Mouse (Mus musculus) retina, embryonic 14.5 days (tissue): ENCODE measurements around the gene Gpr107.
"Not testable (repeated sequence)": the region's sequence is repeated elsewhere in the genome, so short reads cannot be mapped to it uniquely, and the experiment has no call there.

Experiments
- DNase-seq: peaks from one replicate; pipeline ENCODE4 v3.0.0-alpha.2; 2015; ENCODE audit warnings: low spot score

Gpr107 gene

GRCm38 (mm10) chr2:31160147-31160920, 8.2 kb downstream of the Gpr107 start:
- DNase-seq, result no peak

DNA sequence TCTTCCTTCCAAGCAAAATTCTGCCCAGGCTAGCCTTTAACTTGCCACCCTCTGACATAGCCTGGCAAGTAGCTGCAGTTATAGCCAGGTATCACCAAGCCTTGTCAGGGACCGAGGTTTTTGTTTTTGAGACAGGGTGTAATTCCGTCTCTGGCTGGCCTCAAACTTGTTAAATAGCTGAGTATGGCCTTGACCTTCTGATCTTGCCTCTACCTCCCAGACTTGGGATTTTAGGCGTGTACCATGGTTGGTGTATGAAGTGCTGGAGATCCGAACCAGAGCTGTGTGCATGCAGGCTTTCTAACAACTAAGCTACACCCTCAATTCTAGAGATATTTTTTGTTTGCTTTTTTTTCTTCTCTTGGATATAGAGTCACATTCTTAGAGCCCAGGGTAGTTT, 9.5 kb downstream of the Gpr107 start:
- no peak for DNase-seq

DNA sequence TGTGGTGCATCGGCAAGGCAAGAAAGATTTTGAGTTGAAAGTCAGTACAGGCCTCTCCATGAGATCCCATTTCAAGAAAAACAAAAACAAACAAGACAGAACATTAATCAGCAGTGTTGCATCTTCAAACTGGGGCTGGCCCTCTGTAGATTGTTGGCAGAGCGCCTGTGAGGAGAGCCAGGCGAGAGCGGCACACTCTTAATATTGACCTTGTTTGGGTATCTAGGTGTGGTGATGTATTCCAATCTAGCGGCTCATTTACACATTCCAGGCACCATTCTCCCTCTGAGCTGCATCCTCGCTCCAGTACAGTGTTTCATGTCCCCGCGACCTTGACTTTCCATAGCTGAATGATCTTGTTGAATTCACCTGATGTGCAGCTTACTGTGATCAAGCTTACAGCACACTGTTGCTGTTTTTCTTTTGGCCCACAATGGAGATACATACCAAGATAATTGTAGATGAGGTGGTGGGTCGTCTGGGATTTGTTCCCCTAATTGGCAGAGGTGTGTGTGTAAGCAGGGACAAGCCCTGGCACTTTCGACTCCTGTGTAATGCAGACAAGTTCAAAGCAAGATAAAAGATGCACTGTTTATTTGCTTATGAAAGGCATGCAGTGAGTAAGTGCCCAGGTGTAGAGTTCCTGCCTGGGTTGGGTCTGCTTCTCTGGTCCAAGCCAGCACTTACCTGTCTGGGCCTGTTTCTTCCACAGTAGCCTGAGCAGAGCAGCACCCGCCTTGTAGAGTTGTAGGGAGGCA, 11.4 kb downstream of the Gpr107 start:
- no peak for DNase-seq

DNA sequence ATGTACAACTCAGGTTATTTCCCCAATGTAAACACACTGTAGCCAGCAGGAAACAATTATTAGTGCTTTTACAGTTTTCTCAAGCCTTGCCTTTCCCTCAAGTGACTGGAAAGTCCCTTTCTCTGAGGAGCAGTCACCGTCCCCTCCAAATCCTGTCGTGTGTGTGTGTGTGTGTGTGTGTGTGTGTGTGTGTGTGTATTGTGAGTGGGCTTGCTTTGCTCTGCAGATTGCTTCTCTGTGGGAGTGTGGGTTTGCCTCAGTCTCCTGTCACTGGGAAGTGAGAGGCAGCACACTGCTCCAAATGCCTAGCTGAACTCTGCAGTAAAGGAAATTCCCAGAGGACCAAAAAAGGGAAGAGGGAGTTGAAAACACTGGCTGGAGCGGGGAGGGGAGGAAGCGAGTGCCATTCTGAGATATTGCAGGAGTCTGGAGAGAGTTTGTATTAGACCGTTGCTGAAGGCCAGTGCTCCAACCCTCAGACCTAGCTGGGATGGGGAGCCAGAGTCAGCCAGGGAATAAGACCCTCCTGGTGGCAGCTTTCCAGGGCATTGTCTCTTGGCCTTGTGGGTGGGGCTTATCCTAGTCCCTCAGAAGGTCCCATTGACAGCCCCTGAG, 12.8 kb downstream of the Gpr107 start:
- DNase-seq, result no peak

- DNase-seq, result no peak
Observed at GRCm38 (mm10) chr2:31165529-31165928, 13.4 kb downstream of the Gpr107 start.

DNA sequence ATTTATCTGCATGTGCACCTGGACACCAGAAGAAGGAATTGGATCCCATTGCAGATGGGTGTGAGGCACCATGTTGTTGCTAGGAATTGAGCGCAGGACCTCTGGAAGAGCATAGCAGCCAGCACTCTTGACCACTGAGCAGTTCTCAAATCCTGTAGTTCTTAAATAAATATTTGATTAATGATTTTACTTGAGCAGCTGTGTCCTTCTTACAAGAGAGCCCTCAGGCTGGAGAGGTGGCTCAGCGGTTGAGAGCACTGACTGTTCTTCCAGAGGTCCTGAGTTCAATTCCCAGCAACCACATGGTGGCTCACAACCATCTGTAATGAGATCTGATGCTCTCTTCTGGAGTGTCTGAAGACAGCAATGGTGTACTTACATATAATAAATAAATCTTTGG, 15.5 kb downstream of the Gpr107 start:
- not testable (repeated sequence) for DNase-seq

DNA sequence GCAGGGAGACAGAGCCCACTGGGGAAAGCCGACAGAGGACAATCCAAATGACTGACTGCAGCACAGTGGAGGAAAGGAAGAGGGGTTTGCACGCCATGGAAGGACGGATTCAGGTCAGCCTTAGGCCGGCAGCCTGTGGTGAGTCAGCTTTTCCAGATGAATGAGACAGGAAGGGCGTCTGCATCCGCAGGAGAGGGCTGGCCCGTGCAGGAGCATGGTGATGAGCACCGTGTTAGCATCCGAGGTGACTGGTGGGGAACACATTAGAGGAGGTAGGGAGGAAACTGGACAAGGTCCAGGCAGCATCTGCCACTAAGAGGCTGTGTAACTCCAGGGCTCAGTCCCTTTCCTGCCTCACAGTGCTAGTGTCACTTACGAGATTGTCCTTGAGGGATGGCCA, 16.9 kb downstream of the Gpr107 start:
- no peak for DNase-seq

DNA sequence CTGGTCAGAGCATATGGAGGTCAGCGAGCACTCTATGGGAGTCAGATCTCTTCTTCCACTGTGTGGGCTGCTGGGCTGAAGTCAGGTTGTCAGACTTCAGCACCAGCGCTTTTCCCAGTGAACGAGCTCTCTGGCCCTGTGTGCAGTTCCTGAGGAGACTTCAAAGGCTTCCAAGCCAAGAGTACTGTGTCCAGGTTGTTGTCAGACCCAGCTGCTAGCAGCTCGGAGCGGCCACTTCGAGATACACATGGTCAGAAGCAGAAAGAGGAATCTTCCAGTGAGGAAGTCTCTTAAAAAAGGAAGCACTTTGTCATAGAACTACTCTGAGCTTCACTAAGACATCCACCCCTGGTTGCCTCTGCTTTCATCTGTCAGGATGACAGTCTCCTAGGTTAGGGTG, 18.0 kb downstream of the Gpr107 start:
- DNase-seq, result no peak

DNA sequence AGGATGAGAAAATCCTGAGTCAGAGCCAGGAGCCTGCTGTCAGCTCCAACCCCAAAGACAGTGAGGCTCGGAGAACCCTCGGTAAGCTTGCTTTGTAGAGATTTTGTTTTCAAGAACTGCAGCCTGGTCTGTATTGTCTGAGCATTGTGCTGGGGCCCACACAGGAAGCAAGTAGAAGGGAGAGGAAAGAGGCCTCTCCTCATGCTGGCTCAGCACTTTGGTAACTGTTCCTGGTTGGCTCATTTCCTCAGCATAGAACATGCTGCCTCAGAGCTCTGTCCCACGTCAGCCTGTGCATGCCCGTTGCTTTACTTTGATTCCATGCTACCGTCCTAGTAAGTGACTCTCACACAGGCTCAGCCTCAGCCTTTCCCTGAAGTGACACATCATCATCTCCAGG, 19.9 kb downstream of the Gpr107 start:
- DNase-seq, result no peak

- DNase-seq, result no peak
Observed at GRCm38 (mm10) chr2:31172536-31172935, 20.4 kb downstream of the Gpr107 start.

- peak; percentile 21 for DNase-seq
Observed at GRCm38 (mm10) chr2:31173290-31173689, 21.2 kb downstream of the Gpr107 start.

DNA sequence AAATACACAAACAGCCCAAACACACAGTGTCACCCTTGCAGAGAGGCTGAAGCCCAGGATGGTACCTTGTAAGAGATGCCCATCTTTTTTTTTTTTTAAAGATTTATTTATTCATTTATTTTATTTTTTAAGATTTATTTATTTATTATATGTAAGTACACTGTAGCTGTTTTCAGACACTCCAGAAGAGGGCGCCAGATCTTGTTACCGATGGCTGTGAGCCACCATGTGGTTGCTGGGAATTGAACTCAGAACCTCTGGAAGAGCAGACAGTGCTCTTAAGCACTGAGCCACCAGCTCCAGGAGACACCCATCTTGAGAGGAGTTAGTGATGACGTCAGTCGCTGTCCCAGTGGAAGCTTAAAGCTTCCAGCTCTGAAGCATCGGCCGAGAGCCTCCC, 26.5 kb downstream of the Gpr107 start:
- peak; percentile 16 for DNase-seq

GRCm38 (mm10) chr2:31179471-31179870, 27.4 kb downstream of the Gpr107 start:
- DNase-seq, result no peak

DNA sequence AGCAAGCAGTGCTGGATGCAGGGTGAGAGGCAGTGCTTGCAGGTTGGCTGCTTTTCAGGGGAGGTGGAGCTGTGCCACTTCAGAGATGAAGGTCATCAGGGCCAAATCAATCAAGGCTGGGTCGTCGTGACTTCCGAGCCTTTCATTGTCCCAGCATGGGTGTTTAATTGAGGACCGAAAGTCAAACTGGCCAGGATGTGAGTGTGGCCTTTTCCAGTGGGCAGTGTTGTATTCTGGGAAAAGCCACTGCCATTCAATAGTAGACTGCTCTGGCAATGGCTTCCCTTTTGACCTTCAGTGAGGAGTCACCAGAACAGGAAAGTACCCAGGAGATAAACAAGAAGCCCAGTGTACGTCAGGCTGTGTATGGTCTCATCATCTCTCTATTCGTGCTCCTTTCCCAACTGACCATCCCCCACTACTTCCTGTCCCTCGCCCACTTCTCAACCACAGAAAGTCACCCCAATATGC, 28.0 kb downstream of the Gpr107 start:
- no peak for DNase-seq

DNA sequence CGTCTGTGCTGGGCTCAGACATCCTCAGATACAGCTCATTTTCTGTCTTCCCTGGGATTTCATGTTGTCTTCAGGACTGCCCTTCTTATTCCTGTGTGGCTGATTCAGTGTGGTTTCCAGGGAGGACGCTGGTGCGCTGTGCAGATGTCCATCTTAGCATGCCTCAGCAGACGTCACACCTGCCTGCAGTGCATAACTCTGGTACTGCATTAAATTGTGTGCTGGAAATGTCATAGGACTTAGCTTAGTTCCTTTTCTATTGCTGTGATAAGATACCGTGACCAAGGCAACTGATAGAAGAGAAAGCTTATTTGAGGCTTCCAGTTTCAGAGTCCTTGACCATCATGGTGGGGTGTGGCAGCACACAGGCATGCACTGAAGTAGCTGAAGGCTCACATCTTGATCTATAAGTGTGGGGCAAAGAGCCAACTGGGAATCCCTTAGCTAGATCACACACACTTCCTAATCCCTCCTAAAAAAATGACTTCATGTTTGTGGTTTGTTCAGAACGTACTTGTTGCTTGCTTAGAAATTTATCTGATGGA, 30.7 kb downstream of the Gpr107 start:
- no peak for DNase-seq

DNA sequence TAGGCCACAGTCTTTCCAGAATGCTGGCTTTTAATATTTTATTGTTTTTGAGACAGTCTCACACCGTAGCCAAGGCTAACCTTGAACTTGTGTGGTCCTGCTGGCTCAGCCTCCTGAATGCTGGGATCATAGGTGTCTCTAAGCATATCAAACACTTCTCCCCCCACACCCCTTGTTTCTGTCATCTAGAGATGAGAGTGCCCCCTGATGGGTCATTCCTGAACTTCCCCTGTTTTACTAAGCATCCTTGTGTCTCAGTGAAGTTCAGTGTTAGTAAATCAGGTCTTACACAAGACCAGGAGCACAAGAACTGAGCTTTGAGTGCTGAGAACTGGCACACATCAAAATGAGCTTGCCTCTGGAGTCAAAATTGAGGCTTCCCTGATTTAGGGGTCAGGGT, 31.7 kb downstream of the Gpr107 start:
- DNase-seq, result no peak

GRCm38 (mm10) chr2:31188691-31189090, 36.6 kb downstream of the Gpr107 start:
- DNase-seq, result no peak

GRCm38 (mm10) chr2:31189654-31190053, 37.5 kb downstream of the Gpr107 start:
- no peak for DNase-seq

DNA sequence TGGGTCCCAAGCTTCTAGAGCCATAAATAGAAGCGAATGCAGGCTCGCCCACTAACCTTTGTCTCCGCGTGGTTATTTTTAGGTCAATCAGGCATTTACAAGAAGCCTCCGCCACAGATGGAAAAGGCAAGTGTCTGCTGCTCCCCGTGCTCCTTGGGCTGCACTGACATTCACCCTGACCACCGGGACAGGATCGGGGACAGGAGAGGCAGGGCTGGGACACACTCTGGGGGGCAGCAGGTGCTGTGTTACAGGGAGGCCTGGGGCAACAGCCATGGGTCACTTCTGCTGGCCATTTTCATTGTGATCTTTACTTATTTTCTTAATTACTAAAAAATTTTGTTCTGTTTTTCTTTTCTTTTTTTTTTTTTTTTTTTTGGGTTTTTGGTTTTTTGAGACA, 39.6 kb downstream of the Gpr107 start:
- no peak for DNase-seq

- DNase-seq, result peak; percentile 88
Observed at GRCm38 (mm10) chr2:31194356-31195021, 42.4 kb downstream of the Gpr107 start.

DNA sequence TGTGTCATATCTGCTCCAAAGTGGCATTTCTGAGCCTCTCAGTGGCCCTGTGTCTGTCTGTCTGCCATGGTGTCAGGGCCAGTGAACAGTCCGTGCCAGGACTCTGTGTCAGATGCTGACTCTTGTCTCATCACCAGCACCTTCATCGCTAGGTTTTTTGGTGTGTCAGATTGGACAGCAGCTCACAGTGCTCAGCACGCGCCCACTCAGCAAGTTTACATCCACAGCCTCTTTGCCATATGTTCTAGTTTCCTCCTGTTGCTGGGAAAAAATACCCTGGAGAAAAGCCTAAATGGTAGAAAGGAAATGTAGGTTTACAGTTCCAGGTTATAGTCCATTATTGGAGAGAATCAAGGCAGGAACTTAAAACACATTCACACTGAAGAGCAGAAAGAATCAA, 46.5 kb downstream of the Gpr107 start:
- DNase-seq, result no peak

- no peak for DNase-seq
Observed at GRCm38 (mm10) chr2:31200051-31200450, 47.9 kb downstream of the Gpr107 start.
